Mouse (Mus musculus): Measurements from ENCODE around the gene Havcr2. TPM values are rescaled to one million over a fixed set of nuclear protein-coding genes. Genes with fewer than 3 reads are reported as not detected.
A peak's percentile ranks its signal among the peaks of the same experiment; 100 is the strongest.
"Not testable (repeated sequence)": the region's sequence is repeated elsewhere in the genome, so short reads cannot be mapped to it uniquely, and the experiment has no call there.

Havcr2 gene
- total RNA-seq (2021) (1 to 10 TPM; 1.6 to 2.7 TPM), polyA plus RNA-seq (2012; rRNA removed) (0.10 and 0.18 TPM in 2 replicates)
- long read RNA-seq, partial matches to known transcripts = 0 of 3 reads
- long read RNA-seq, other reads (novel, unspliced or antisense) = 3 of 3 reads

GRCm38 (mm10) chr11:46454453-46455045 is at the start of gene Havcr2:
Havcr2 (plus strand) TSS chr11:46454935.
- DNase-seq = peak; percentile 21

- no peak for DNase-seq
Measured at GRCm38 (mm10) chr11:46404986-46405385, 49.7 kb upstream of the Havcr2 start.

GRCm38 (mm10) chr11:46406721-46407120 is 48.0 kb upstream of the Havcr2 start:
- DNase-seq = no peak

GRCm38 (mm10) chr11:46410018-46410563 is 44.6 kb upstream of the Havcr2 start:
- no peak for DNase-seq

GRCm38 (mm10) chr11:46418438-46418837 is 36.3 kb upstream of the Havcr2 start:
- no peak for DNase-seq

- no peak for DNase-seq
Measured at GRCm38 (mm10) chr11:46418860-46419259, 35.9 kb upstream of the Havcr2 start.

- no peak for DNase-seq
Measured at GRCm38 (mm10) chr11:46421086-46421888, 33.4 kb upstream of the Havcr2 start.

- DNase-seq = not testable (repeated sequence)
Measured at GRCm38 (mm10) chr11:46428131-46428530, 26.6 kb upstream of the Havcr2 start.

GRCm38 (mm10) chr11:46430123-46430522 is 24.6 kb upstream of the Havcr2 start:
- DNase-seq = no peak

GRCm38 (mm10) chr11:46431129-46431528 is 23.6 kb upstream of the Havcr2 start:
- DNase-seq = peak; percentile 72

GRCm38 (mm10) chr11:46435363-46435762 is 19.4 kb upstream of the Havcr2 start:
- DNase-seq = no peak

GRCm38 (mm10) chr11:46436760-46437458 is 17.8 kb upstream of the Havcr2 start, which contains the start of gene Med7:
Med7 (plus strand) TSS chr11:46436925.
- peak; percentile 95 for DNase-seq

GRCm38 (mm10) chr11:46437459-46438000 is 17.2 kb upstream of the Havcr2 start:
- DNase-seq = peak; percentile 14

GRCm38 (mm10) chr11:46439005-46439543 is 15.7 kb upstream of the Havcr2 start:
- no peak for DNase-seq

- DNase-seq = no peak
Measured at GRCm38 (mm10) chr11:46441774-46442173, 13.0 kb upstream of the Havcr2 start.

- DNase-seq = no peak
Measured at GRCm38 (mm10) chr11:46443152-46443551, 11.6 kb upstream of the Havcr2 start.

- DNase-seq = no peak
Measured at GRCm38 (mm10) chr11:46443979-46444378, 10.8 kb upstream of the Havcr2 start.

- no peak for DNase-seq
Measured at GRCm38 (mm10) chr11:46446150-46446549, 8.6 kb upstream of the Havcr2 start.

- DNase-seq = no peak
Measured at GRCm38 (mm10) chr11:46447644-46448484, 6.9 kb upstream of the Havcr2 start.

- DNase-seq = no peak
Measured at GRCm38 (mm10) chr11:46449461-46450080, 5.2 kb upstream of the Havcr2 start.
